Mouse (Mus musculus) gastrocnemius, adult 2 months (tissue): ENCODE data around the gene Gins2. TPM values are rescaled to one million over a fixed set of nuclear protein-coding genes. Genes with fewer than 3 reads are reported as not detected.

Experiments used
- DNase-seq: peaks from one replicate; pipeline ENCODE4 v3.0.0; 2022
- H3K27ac ChIP-seq: fragments of 200-600 bp; 2 replicates; pipeline ENCODE4 v1.8.1; 2022; ENCODE audit warnings: mild to moderate bottlenecking
- H3K4me3 ChIP-seq: fragments of 200-600 bp; 2 replicates; pipeline ENCODE4 v1.8.1; 2022; ENCODE audit warnings: mild to moderate bottlenecking, moderate library complexity
- CTCF ChIP-seq: fragments of 200-600 bp; IDR thresholded peaks from 2 replicates; pipeline ENCODE4 v1.8.1; 2022; ENCODE audit warnings: antibody characterized with exemption, mild to moderate bottlenecking, moderate library complexity
- intact Hi-C: fragments of 180-260 bp; cut with DNase I; formaldehyde crosslinking; loops from one replicate; pipeline ENCODE4 v1.15.1; 2025
- long read RNA-seq, 2 experiments: library from polyadenylated mRNA; stranded (forward); transcript quantifications; one replicate each; pipeline ENCODE4 v2.0.0; 2021
- total RNA-seq, 2 experiments: library from RNA; stranded (reverse); gene quantifications; 2 replicates each; pipeline ENCODE4 v1.2.3; 2021

The Gins2 gene
- under 1 TPM; 0.36 to 0.67 TPM for total RNA-seq
- long read RNA-seq, experiment 1: 0 reads
- long read RNA-seq, experiment 2, partial matches to known transcripts: 0 of 2 reads
- long read RNA-seq, experiment 2, other reads (novel, unspliced or antisense): 1 of 2 reads

DNA sequence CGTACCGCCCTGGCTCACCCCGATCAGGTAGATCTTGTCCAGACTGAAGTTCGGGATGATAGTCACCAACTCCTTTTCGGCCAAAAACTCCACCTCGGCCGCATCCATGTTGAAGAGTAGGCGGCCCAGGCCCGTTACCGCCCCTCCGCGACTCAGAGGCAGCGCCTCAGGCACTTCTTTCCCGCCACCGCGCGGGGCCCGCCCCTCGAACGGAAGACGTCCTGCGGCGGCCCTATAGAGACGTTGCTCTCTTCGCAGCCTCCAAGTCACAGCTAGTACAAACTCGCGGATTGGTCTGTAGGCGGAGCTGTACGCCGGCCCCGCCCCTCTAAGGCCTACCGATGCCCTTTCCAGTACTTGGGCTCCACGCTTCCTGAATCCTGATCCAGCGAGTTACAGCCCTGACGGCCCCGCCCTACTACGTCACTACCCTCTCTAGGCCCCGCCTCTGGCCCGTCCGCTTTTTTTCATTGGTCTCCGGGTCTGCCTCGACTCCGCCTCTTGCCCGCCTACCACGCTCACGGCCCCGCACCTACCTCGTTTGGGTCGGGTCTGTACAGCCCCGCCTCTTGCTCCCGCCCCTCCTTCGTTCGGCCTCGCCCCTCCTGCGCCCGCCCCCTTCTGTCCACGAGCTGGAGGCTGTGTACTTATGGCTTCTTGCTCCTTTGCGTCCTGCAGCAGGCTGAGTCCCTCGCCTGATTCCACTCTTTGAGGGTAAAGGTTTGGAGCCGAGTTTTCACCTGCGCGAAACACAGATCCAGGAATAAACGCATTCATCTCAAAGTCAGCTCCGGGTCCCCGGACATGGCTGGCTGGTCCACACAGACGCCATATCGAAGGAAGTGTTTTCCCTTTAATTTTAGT, at the start of gene Gins2:
TSS of gene Gins2 (minus strand) at position 397 of the 864 bp plus-strand sequence.
- peak; percentile 99 for DNase-seq
- Histone ChIP-seq H3K27ac (peak within 1 kb of the TSS; percentile 74), H3K4me3 (peak within 1 kb of the TSS; percentile 75)
- peak; percentile 6; the same call in 1 of the 2 replicates for TF ChIP-seq CTCF
- intact Hi-C loops: no loop called here

DNA sequence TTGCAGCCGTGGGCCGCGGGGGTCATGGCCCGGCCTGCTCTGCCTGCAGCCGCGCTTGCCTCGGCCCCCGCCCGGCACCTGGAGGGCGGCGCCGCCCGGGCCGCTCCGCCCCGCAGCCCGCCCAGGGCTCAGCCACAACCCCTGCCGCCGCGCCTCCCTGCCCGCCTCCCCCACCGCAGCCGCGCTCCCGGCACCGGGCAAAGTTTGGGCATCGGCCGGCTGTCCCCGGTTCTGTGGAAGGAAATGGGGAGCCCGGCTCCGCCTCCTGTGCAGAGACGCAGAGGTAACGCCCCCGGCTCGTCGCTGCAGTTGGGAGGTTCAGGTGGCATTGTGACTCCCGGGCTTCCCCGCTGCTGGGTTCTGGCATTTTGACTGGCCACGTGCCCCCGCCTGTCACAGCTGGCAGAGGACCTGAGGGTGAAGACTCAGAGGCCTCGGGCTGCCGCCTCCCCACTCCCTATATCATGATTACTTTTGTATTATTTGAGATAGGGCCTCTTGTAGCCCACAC, 45.3 kb upstream of the Gins2 start:
- Histone ChIP-seq H3K27ac (peak overlapping the region; percentile 64), H3K4me3 (peak overlapping the region; percentile 82)
- peak; percentile 78 for DNase-seq
- intact Hi-C loops: no loop called here
- TF ChIP-seq CTCF: no peak

DNA sequence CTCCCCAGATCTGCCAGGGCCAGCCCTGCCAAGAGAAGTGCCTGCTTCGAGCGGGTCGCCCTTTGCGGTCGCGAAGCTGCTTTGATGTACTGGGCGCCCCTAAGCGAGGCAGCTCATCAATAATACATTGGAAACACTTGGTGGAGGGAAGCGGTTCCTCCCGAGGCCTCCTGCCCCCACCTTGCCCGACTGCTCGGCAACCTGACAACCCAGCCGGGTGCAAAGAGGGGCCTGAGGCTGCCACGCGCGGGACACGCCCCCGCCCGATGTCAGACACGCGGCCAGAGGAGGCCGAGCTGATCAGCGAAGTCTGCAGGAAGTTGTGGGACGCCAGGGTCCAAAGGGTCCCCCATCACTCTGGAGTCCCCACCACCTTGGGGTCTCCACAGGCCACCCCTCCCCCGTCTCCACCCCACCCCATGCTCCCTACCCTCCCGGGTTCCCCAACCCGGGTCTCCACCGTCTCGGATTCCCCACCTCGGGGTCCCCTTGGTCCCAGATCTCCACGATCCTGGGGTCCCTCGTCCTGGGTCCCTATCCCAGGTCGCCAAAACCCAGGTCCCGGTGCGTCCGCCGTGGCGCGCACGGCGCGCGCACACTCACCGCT, 44.7 kb upstream of the Gins2 start:
- TF ChIP-seq CTCF: no peak
- peak overlapping the region; percentile 64 for H3K27ac ChIP-seq

DNA sequence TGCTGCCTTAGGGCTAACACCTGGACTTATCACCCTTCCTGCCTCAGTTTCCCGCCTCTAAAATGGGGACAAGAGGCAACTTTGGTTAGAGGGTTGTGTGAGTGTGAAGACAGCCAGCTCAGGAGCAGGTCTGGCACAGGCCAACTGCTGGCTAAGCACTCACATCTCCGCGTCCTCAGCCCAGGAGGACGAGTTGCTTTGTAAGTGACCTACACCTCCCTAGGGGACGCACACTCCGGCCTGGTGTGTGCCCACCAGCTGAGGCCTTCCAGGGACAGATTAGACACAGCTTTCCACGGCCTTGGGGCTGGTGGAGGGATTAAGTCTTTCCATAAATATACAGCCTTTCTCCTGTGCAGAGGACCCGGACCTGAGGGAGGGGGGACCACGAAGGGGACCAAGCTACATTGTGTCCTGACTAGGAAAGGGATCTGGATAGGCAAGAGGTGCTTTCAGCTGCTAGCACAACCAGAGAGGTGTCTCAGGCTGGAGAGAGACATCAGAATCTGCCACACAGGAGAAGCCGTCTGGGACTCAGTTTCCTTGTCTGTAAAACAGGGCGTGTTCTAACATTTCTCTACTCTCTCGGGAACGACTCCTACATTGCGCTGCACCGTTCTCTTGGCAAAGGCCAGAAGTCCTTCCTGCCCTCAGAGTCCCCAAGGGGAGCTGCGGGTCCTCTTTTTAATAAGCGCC, 44.0 kb upstream of the Gins2 start:
- no peak for DNase-seq
- TF ChIP-seq CTCF: no peak
- Histone ChIP-seq H3K4me3 (peak overlapping the region; percentile 82), H3K27ac (no peak overlapping the region)
- intact Hi-C loops: no loop called here

More for the DNA sequence above, 44.7 kb upstream of the Gins2 start:
- intact Hi-C loops: no loop called here
- peak; percentile 45 for DNase-seq
- H3K4me3 ChIP-seq: peak overlapping the region; percentile 82

DNA sequence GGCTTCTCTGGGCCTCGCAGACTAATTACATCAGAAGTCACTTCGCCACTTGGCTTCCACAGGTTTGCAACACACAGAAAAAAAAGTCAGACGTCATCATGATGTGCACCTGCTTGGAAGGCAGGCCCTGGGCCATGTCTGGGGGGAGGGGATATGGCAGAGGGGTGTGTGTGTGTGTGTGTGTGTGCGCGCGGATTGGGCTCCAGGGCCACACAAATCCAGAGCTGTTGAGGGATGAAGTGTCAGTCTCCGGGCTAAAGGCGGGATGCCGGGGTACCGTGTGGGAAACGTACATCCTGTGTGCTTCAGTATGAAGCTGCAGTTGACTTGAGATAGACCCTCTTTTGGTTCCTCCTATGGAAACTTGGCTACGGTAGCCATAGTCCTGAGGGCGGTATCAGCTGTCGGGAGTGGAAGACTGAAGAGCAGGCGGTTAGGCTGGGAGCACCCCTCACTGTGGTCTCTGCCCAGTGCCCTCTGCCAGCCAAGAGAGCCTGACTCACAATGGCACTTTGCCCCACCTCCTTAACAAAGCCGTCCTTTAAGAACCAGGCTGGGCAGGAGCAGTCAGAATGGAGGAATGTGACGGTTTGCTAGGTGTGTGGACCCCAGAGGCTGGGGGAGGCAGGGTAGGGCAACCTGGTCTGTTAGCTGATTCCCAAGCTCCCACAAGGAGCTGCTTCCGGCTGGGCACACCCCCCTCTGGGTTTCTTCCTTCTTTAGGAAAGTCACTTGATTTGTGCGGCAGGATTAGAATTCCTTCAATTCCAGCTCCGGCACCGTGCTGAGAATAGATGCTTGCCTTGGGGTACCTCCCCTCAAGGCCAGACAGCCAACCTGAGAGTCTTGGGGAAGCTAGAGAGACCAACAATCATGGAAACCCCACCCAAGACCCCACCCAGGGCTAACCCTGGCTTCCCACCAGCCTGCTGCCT, 42.6 kb upstream of the Gins2 start:
- no peak overlapping the region for H3K4me3 ChIP-seq
- intact Hi-C loops: no loop called here
- no peak overlapping the region for H3K27ac ChIP-seq
- TF ChIP-seq CTCF: no peak
- DNase-seq: no peak

DNA sequence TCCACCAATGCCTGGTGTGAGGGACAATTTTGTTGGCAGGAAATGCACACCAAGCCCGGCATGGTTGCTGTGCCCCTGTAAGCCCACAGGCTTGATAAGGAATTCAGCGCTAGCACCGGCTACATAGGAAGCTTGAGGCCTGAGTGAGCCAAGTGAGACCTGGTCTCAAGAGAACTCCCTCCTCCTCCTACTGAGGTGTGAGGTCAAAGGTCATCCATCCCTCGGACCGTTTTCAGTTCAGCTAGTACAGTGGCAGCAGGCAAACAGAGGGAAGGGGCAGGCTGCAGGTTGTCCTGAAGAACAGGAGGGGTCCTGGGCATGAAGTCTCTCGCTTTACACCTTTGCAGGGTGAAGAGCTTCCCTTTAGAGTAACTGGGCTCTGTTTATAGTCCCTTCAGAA, 41.7 kb upstream of the Gins2 start:
- no peak overlapping the region for H3K4me3 ChIP-seq
- TF ChIP-seq CTCF: no peak
- no peak for DNase-seq
- intact Hi-C loops: no loop called here
- H3K27ac ChIP-seq: no peak overlapping the region

DNA sequence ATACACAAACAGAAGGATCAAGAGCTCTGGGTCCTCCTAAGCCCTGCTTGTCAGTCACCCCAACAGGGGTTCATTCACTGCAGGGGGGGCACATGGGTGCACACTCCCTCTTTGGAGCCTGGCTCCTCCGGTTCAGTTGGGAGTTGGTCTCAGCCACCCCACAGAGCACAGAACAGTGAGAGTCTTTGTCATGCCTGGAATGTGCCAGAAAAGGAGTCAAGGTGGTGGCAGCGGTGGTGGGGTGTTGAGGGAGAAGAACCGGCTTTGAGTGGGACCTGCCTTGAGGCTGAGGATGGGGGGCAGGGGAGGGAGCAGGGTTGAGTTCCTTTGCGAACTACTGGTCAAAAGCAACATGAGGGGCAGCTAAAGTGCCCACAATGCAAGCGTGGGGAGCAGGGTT, 40.9 kb upstream of the Gins2 start:
- H3K4me3 ChIP-seq: no peak overlapping the region
- no peak overlapping the region for H3K27ac ChIP-seq
- DNase-seq: no peak
- intact Hi-C loops: no loop called here
- no peak for TF ChIP-seq CTCF

DNA sequence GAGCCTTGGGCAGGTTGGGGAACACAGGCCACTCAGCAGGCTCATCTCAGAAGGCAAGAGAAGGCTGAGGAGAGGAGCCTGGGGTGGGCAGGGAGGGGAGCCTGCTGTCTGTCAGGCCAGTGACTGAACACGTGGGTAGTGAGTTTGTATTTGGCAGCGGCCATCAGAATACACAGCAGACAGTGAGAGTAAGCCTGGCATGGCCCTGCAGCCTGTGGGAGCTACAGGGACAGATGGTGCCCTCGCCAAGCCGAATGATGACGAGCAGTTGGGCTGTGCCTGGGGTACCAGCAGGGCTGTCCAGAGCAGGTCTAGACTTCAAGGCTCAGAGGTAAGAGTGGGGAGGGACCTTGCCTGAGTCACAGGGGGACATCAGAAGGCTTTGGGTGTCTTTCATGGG, 38.2 kb upstream of the Gins2 start:
- no peak overlapping the region for H3K27ac ChIP-seq
- no peak for DNase-seq
- TF ChIP-seq CTCF: no peak
- H3K4me3 ChIP-seq: no peak overlapping the region
- intact Hi-C loops: no loop called here

DNA sequence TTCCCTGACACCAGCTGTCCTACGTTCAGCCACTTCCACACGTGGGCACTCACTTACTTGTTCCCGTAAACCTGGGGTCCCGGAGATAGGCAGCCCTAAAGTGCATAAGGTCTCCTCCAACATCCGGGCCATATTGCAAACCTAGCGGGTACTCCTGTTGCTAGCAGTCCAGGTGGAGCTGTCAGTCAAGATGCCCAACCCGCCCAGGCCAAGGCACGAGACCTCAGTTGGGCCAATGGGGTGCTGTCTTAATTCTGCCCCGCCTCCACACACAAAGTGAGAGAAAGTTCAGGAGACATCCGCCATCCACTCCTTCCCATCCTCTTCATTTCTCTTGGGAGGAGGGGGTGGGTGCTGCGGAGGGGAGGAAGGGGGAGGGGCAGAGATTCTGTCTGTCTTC, 37.4 kb upstream of the Gins2 start:
- TF ChIP-seq CTCF: no peak
- no peak for DNase-seq
- H3K27ac ChIP-seq: no peak overlapping the region
- intact Hi-C loops: no loop called here
- H3K4me3 ChIP-seq: no peak overlapping the region

DNA sequence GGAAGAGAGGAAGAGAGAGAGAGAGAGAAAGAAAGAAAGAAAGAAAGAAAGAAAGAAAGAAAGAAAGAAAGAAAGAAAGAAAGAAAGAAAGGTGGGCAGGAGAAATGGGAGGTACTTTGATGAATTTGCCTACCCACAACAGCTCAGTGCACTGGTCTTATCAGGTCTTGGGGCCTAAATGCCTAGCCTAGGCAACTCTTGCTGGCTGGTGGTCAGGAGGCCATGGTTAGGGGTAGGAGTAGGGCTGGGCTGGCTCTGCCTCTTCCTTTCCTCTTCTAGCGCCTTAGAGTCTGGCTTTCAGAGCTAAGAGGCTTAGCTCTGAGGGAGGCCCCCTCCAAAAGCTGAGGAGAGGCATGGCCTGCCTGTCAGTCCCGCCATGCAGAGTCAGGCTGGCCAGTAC, 34.5 kb upstream of the Gins2 start:
- Histone ChIP-seq H3K27ac (no peak overlapping the region), H3K4me3 (no peak overlapping the region)
- no peak for DNase-seq
- no peak for TF ChIP-seq CTCF
- intact Hi-C loops: no loop called here

DNA sequence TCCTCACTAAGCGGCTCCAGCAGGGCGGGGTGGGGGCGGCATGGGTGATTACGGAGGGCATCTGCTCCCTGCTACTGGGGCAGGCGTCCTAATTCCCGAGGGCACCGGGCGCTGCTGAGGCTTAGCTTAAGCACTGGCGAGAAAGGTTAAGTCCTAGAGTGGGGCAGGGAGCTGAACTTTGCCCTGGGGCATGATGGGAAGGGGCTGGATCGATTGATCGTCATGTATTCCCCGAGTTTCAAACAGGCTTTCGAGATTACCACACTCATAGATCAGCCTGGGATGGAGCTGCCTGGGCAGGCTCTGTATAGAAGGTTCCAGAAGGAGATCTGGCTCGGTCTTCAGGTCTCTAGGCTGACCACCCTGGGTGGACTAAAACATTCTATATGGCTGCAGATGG, 33.1 kb upstream of the Gins2 start:
- DNase-seq: no peak
- intact Hi-C loops: no loop called here
- no peak for TF ChIP-seq CTCF
- H3K4me3 ChIP-seq: no peak overlapping the region
- H3K27ac ChIP-seq: no peak overlapping the region

DNA sequence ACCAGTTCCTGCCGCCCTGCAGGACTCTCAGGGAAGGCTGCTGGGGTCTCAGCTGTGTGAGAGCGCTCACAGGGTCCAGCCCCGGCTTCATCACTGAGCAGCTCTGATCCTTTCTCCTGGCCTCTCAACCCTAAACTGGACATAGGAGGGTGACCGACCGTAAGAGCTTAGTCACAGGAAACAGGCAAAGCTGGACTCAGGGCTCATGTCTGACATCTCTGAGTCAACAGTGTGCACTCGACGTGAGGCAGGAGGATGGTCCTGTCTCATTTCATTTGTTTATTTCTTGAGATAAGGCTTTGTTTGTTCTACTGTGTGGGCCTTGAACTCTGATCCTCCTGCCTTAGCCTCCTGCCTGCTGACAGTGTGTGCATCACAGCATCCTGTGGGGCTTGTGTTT, 31.3 kb upstream of the Gins2 start:
- TF ChIP-seq CTCF: no peak
- Histone ChIP-seq H3K4me3 (no peak overlapping the region), H3K27ac (peak overlapping the region; percentile 46; the same call in 1 of the 2 replicates)
- no peak for DNase-seq
- intact Hi-C loops: no loop called here
